In genomic region chr14:73372990-73373389, GRCm38 (mm10) we compare ENCODE assay signal across 23 mouse cellular contexts. TPM values are rescaled to one million over a fixed set of nuclear protein-coding genes. Genes with fewer than 3 reads are reported as not detected.
DNase-seq lines count a peak whose midpoint lies in the region; ATAC-seq and TF ChIP-seq lines count a peak whose summit lies in the region.
"Had no signal": no experiment of that assay in that cellular context is flagged by ENCODE, and none has a peak within 500 bp of the region (broad histone marks: within the 10 kb centered on the region; RNA-seq: fewer than 3 reads in every experiment).

No protein-coding gene starts in this region.

- H3K27ac ChIP-seq in kidney, embryonic 15.5 days, result peak overlapping the region; percentile 14; the same call in 1 of the 2 replicates
- peak overlapping the region; percentile 53; the same call in 1 of the 2 replicates for H3K27ac ChIP-seq in layer of hippocampus, adult 2 months
- H3K27ac ChIP-seq in olfactory bulb, adult 2 months (ENCODE audit: insufficient read depth, low read depth, low read length), result peak overlapping the region; percentile 72
- H3K27ac ChIP-seq: forebrain, embryonic 10.5 days; forebrain, embryonic 12.5 days had no signal

- H3K9ac ChIP-seq in kidney, embryonic 15.5 days, result no peak overlapping the region
- H3K9ac ChIP-seq: embryonic facial prominence, embryonic 15.5 days; forebrain, embryonic 12.5 days had no signal

- no peak overlapping the region for H3K4me3 ChIP-seq in kidney, embryonic 15.5 days (replicated peaks)
- H3K4me3 ChIP-seq in layer of hippocampus, adult 2 months, result no peak overlapping the region
- no peak overlapping the region for H3K4me3 ChIP-seq in olfactory bulb, adult 2 months (ENCODE audit: insufficient read depth, low read depth, low read length)
- H3K4me3 ChIP-seq: embryonic facial prominence, embryonic 13.5 days; embryonic facial prominence, embryonic 15.5 days; erythroblast, embryonic 14.5 days; forebrain, embryonic 10.5 days; forebrain, embryonic 12.5 days had no signal

- TF ChIP-seq POLR2A in olfactory bulb, adult 2 months (IDR thresholded peaks at IDR 0.05; ENCODE audit: insufficient read depth, low read depth, low read length), result no peak

- WGBS in kidney, embryonic 15.5 days, result 87% methylated on average over 4 of the region's 4 CpGs
- 78% methylated on average over 4 of the region's 4 CpGs for WGBS in olfactory bulb, adult 2 months

- DNase-seq in heart, adult 11 months, result peak; percentile 72
- DNase-seq in heart, adult 18-20 months, result no peak
- DNase-seq in kidney, adult 11 months, result no peak
- DNase-seq in layer of hippocampus, adult 2 months (ENCODE audit: low spot score in 2 of 2), result no peak
- no peak for DNase-seq in layer of hippocampus, adult 9-10 months (ENCODE audit: low spot score)
- DNase-seq in adrenal gland, adult 8-10 months, result no peak
- DNase-seq: adrenal gland, adult 2 months; adrenal gland, postnatal 14 days; cerebellum, adult 11 months; cerebellum, adult 8-10 months; cerebellum, adult 9-11 months; cerebellum, postnatal 14 days; cerebellum, postnatal 36 days; embryo, embryonic 11 days had no signal

- ATAC-seq in kidney, embryonic 15.5 days (replicated peaks; ENCODE audit: low FRiP score), result no peak
- ATAC-seq: forebrain, embryonic 14.5 days; forebrain, embryonic 16.5 days had no signal

- TF ChIP-seq CTCF in layer of hippocampus, adult 2 months (conservative IDR thresholded peaks at IDR 0.05), result no peak
- TF ChIP-seq CTCF in olfactory bulb, adult 2 months (IDR thresholded peaks at IDR 0.05; ENCODE audit: insufficient read depth, low read depth, low read length), result no peak

- no peaks in the 10 kb centered on the region for H3K27me3 ChIP-seq in kidney, embryonic 15.5 days
- H3K27me3 ChIP-seq: embryonic facial prominence, embryonic 13.5 days; embryonic facial prominence, embryonic 15.5 days; forebrain, embryonic 12.5 days had no signal

- no peak overlapping the region for H3K4me2 ChIP-seq in kidney, embryonic 15.5 days
- H3K4me2 ChIP-seq: embryonic facial prominence, embryonic 13.5 days; embryonic facial prominence, embryonic 15.5 days; forebrain, embryonic 12.5 days had no signal

- no peaks in the 10 kb centered on the region for H3K9me3 ChIP-seq in kidney, embryonic 15.5 days (replicated peaks)
- H3K9me3 ChIP-seq: embryonic facial prominence, embryonic 13.5 days; embryonic facial prominence, embryonic 15.5 days; forebrain, embryonic 10.5 days; forebrain, embryonic 12.5 days had no signal

- peaks cover 54% of the 10 kb centered on the region for H3K36me3 ChIP-seq in kidney, embryonic 15.5 days

- peaks cover 61% of the 10 kb centered on the region for H3K4me1 ChIP-seq in kidney, embryonic 15.5 days
- peaks cover 43% of the 10 kb centered on the region for H3K4me1 ChIP-seq in olfactory bulb, adult 2 months (ENCODE audit: control insufficient read depth, insufficient read depth, low read length)

RNA-seq across cellular contexts. Expression of gene Itm2b, which starts 12.1 kb away (rescaled TPM):
- 100 to 1,000 TPM; 736 to 802 TPM for total RNA-seq in heart, adult 18-20 months (2021)
- polyA plus RNA-seq in kidney, embryonic 15.5 days (2015; fragmentation: Nextera tagmentation; extraction: Ambion mirVana), result 910 and 925 TPM in 2 replicates
- 1,000 to 10,000 TPM in 1 of 2 experiments, 100 to 1,000 TPM in 1; 989 to 1,035 TPM for total RNA-seq in layer of hippocampus, adult 2 months (2021)
- 469 and 510 TPM in 2 replicates for polyA plus RNA-seq in olfactory bulb, adult 2 months (2012; ENCODE audit: insufficient read depth, insufficient read length, low replicate concordance, missing spikeins)
- total RNA-seq in adrenal gland, adult 8-10 months (2022), result 1,000 to 10,000 TPM in 2 of 4 experiments, 100 to 1,000 TPM in 2; 972 to 1,094 (median 1,035) TPM

RNA-seq across cellular contexts. Expression of gene Rb1, which starts 47.4 kb away (rescaled TPM):
- total RNA-seq in heart, adult 18-20 months (2021), result 10 to 100 TPM; 17.9 to 23.6 TPM
- polyA plus RNA-seq in kidney, embryonic 15.5 days (2015; fragmentation: Nextera tagmentation; extraction: Ambion mirVana), result 16.2 and 19.5 TPM in 2 replicates
- total RNA-seq in layer of hippocampus, adult 2 months (2021), result 10 to 100 TPM; 32.0 to 40.5 TPM
- 65.2 TPM in 1 of 2 replicates, not detected in the other for polyA plus RNA-seq in olfactory bulb, adult 2 months (2012; ENCODE audit: insufficient read depth, insufficient read length, low replicate concordance, missing spikeins)
- total RNA-seq in adrenal gland, adult 8-10 months (2022), result 10 to 100 TPM; 13.3 to 30.4 (median 20.9) TPM

Comparison
In these comparisons a context has a peak if more than half of its experiments do, and no peak if none do; other contexts are left out.
1. H3K27ac ChIP-seq: peak in every context shown above with its lines; median percentile 72 in olfactory bulb, adult 2 months; 53 in layer of hippocampus, adult 2 months; 14 in kidney, embryonic 15.5 days.